ENCODE assay signal across 8 mouse cellular contexts in genomic region chr13:110066674-110067073, GRCm38 (mm10).
"Had no signal": no experiment of that assay in that cellular context is flagged by ENCODE, and none has a peak within 500 bp of the region (broad histone marks: within the 10 kb centered on the region; RNA-seq: fewer than 3 reads in every experiment).

No protein-coding gene starts in this region.

- H3K4me3 ChIP-seq: left cerebral cortex, adult 2 months; limb, embryonic 10.5 days; liver, embryonic 15.5 days had no signal

- H3K27ac ChIP-seq: left cerebral cortex, adult 2 months; limb, embryonic 10.5 days; liver, embryonic 15.5 days had no signal

- DNase-seq: kidney, postnatal 14 days; lung, adult 2 months; lung, postnatal 36 days; right cerebral cortex, postnatal 25 days; thymus, postnatal 4 days had no signal

- H3K4me1 ChIP-seq: liver, embryonic 15.5 days had no signal

- H3K27me3 ChIP-seq: liver, embryonic 15.5 days had no signal
